Mouse (Mus musculus): ENCODE data around the gene Cdc20b.

- TF ChIP-seq CTCF (IDR thresholded peaks at IDR 0.05; ENCODE audit: borderline replicate concordance, insufficient read depth, low read length), result no peak
- TF ChIP-seq POLR2A (IDR thresholded peaks at IDR 0.05; ENCODE audit: low read depth, low read length), result no peak
Observed at GRCm38 (mm10) chr13:113098406-113098805, 63.5 kb downstream of the Cdc20b start.
